Mouse (Mus musculus) megakaryocyte, embryonic 14.5 days (primary cell): Measurements from ENCODE around the gene Ankrd34c.

Experiments used
- FLI1 ChIP-seq: IDR thresholded peaks from 2 replicates; pipeline ENCODE4 v1.6.1; 2012; ENCODE audit warnings: low read length, inconsistent platforms, mixed read lengths
- GATA1 ChIP-seq: IDR thresholded peaks from 3 replicates; pipeline ENCODE4 v1.6.1; 2012; ENCODE audit warnings: mixed read lengths, low read length, inconsistent platforms, borderline replicate concordance

- TF ChIP-seq GATA1: no peak
- no peak for TF ChIP-seq FLI1
Observed at GRCm38 (mm10) chr9:89706906-89707305, 31.4 kb downstream of the Ankrd34c start.
